Mouse (Mus musculus) right cerebral cortex, postnatal 10 days (tissue): ENCODE measurements at regions not wholly inside any gene's neighbourhood (a gene's known extent, or its start where the extent isn't known, plus 50 kb on each side); places are given as distances from the start of the nearest gene placed in this dataset.

Experiments used
- DNase-seq, 2 experiments: peaks; one replicate each; pipeline ENCODE4 v3.0.0; 2021; ENCODE audit warnings: low spot score in 2 of 2

GRCm38 (mm10) chr5:125843259-125843658 is 311.7 kb downstream of the Tmem132b start:
- DNase-seq = no peak

GRCm38 (mm10) chr5:125849722-125850121 is 318.1 kb downstream of the Tmem132b start:
- no peak for DNase-seq

- no peak for DNase-seq
Measured at GRCm38 (mm10) chr5:125876296-125876695, 344.7 kb downstream of the Tmem132b start.

GRCm38 (mm10) chr5:125888840-125889239 is 357.3 kb downstream of the Tmem132b start:
- DNase-seq = no peak

- no peak for DNase-seq
Measured at GRCm38 (mm10) chr5:125893864-125894263, 362.3 kb downstream of the Tmem132b start.

GRCm38 (mm10) chr5:125902038-125902437 is 370.5 kb downstream of the Tmem132b start:
- DNase-seq = peak in 1 of 2 experiments; percentile 53

GRCm38 (mm10) chr5:125904426-125904825 is 372.9 kb downstream of the Tmem132b start:
- DNase-seq = no peak

- no peak for DNase-seq
Measured at GRCm38 (mm10) chr5:125907332-125907731, 375.8 kb downstream of the Tmem132b start.

GRCm38 (mm10) chr5:125907909-125908308 is 376.3 kb downstream of the Tmem132b start:
- no peak for DNase-seq

GRCm38 (mm10) chr5:125915857-125916256 is 384.3 kb downstream of the Tmem132b start:
- DNase-seq = no peak

GRCm38 (mm10) chr5:125920965-125921364 is 389.4 kb downstream of the Tmem132b start:
- DNase-seq = no peak

GRCm38 (mm10) chr5:125925856-125926497 is 394.4 kb downstream of the Tmem132b start:
- DNase-seq = peak; percentile 41 to 58

GRCm38 (mm10) chr5:125931502-125931901 is 399.9 kb downstream of the Tmem132b start:
- peak; percentile 66 to 77 for DNase-seq

- DNase-seq = no peak
Measured at GRCm38 (mm10) chr5:125939416-125939815, 407.8 kb downstream of the Tmem132b start.

GRCm38 (mm10) chr5:125946729-125947128 is 415.2 kb downstream of the Tmem132b start:
- no peak for DNase-seq

GRCm38 (mm10) chr5:125951641-125952040 is 420.1 kb downstream of the Tmem132b start:
- DNase-seq = no peak

GRCm38 (mm10) chr5:125964039-125964438 is 432.5 kb downstream of the Tmem132b start:
- no peak for DNase-seq

- no peak for DNase-seq
Measured at GRCm38 (mm10) chr5:125968151-125968550, 436.6 kb downstream of the Tmem132b start.

GRCm38 (mm10) chr5:125974035-125974434 is 442.5 kb downstream of the Tmem132b start:
- no peak for DNase-seq

GRCm38 (mm10) chr5:125979801-125980200 is 448.2 kb downstream of the Tmem132b start:
- DNase-seq = peak in 1 of 2 experiments; percentile 32

- no peak for DNase-seq
Measured at GRCm38 (mm10) chr5:125985356-125985755, 453.8 kb downstream of the Tmem132b start.

GRCm38 (mm10) chr5:125997173-125997572 is 465.6 kb downstream of the Tmem132b start:
- DNase-seq = no peak

- no peak for DNase-seq
Measured at GRCm38 (mm10) chr5:126007871-126008270, 476.3 kb downstream of the Tmem132b start.

- peak in 1 of 2 experiments; percentile 51 for DNase-seq
Measured at GRCm38 (mm10) chr5:126008321-126008720, 476.7 kb downstream of the Tmem132b start.
